Mouse (Mus musculus): ENCODE data around the gene Olfr902. TPM values are rescaled to one million over a fixed set of nuclear protein-coding genes. Genes with fewer than 3 reads are reported as not detected.

The Olfr902 gene
- polyA plus RNA-seq, 2 experiments: not detected

GRCm38 (mm10) chr9:38427026-38427425 is 20.4 kb upstream of the Olfr902 start:
- no peaks in the 10 kb centered on the region for H3K4me1 ChIP-seq (replicated peaks; ENCODE audit: control insufficient read depth in 2 of 2, insufficient read depth in 2 of 2, low read length in 1 of 2)
- no peak overlapping the region for H3K27ac ChIP-seq
- no peak overlapping the region for H3K4me2 ChIP-seq (ENCODE audit: low read depth)
- TF ChIP-seq EP300 (IDR thresholded peaks at IDR 0.05; ENCODE audit: low read depth) (no peak), CTCF (IDR thresholded peaks at IDR 0.05; ENCODE audit: low read depth) (no peak)
- H3K9ac ChIP-seq (replicated peaks): no peak overlapping the region
- 21% methylated on average over 1 of the region's 1 CpGs for WGBS (ENCODE audit: insufficient replicate concordance)
- DNase-seq (ENCODE audit: low read depth in 3 of 3, low spot score in 3 of 3) (no peak), ATAC-seq (ENCODE audit: insufficient read depth) (no peak)
- no peaks in the 10 kb centered on the region for H3K27me3 ChIP-seq (ENCODE audit: control insufficient read depth, insufficient read depth, low read length)
- H3K4me3 ChIP-seq (ENCODE audit: insufficient read depth in 1 of 2, low read depth in 2 of 2, low read length in 2 of 2): no peak overlapping the region
- H3K9me3 ChIP-seq (ENCODE audit: control insufficient read depth, low read length): no peaks in the 10 kb centered on the region
- no peaks in the 10 kb centered on the region for H3K36me3 ChIP-seq (replicated peaks; ENCODE audit: control insufficient read depth, insufficient read depth, low read depth)

GRCm38 (mm10) chr9:38429155-38429554 is 18.3 kb upstream of the Olfr902 start, which contains the start of gene Olfr901:
TSS of gene Olfr901 (plus strand) at chr9:38429455.
- no peaks in the 10 kb centered on the region for H3K9me3 ChIP-seq (ENCODE audit: control insufficient read depth, low read length)
- DNase-seq (ENCODE audit: low read depth in 3 of 3, low spot score in 3 of 3): no peak
- no peaks in the 10 kb centered on the region for H3K4me1 ChIP-seq (replicated peaks; ENCODE audit: control insufficient read depth in 2 of 2, insufficient read depth in 2 of 2, low read length in 1 of 2)
- no peak within 1 kb of the TSS for H3K4me3 ChIP-seq (ENCODE audit: insufficient read depth in 1 of 2, low read depth in 2 of 2, low read length in 2 of 2)
- H3K9ac ChIP-seq (replicated peaks): no peak within 1 kb of the TSS
- H3K4me2 ChIP-seq (ENCODE audit: low read depth): no peak within 1 kb of the TSS
- TF ChIP-seq EP300 (IDR thresholded peaks at IDR 0.05; ENCODE audit: low read depth) (no peak), CTCF (IDR thresholded peaks at IDR 0.05; ENCODE audit: low read depth) (no peak)
- no peak for ATAC-seq (ENCODE audit: insufficient read depth)
- 37% methylated on average over 1 of the region's 1 CpGs for WGBS (ENCODE audit: insufficient replicate concordance)
- H3K27ac ChIP-seq: no peak within 1 kb of the TSS
- no peaks in the 10 kb centered on the region for H3K27me3 ChIP-seq (ENCODE audit: control insufficient read depth, insufficient read depth, low read length)
- H3K36me3 ChIP-seq (replicated peaks; ENCODE audit: control insufficient read depth, insufficient read depth, low read depth): no peaks in the 10 kb centered on the region

- Histone ChIP-seq H3K4me3 (ENCODE audit: insufficient read depth in 1 of 2, low read depth in 2 of 2, low read length in 2 of 2) (no peak within 1 kb of the TSS), H3K4me1 (replicated peaks; ENCODE audit: control insufficient read depth in 2 of 2, insufficient read depth in 2 of 2, low read length in 1 of 2) (no peaks in the 10 kb centered on the region), H3K27me3 (ENCODE audit: control insufficient read depth, insufficient read depth, low read length) (no peaks in the 10 kb centered on the region), H3K36me3 (replicated peaks; ENCODE audit: control insufficient read depth, insufficient read depth, low read depth) (no peaks in the 10 kb centered on the region), H3K9ac (replicated peaks) (no peak within 1 kb of the TSS), H3K27ac (no peak within 1 kb of the TSS), H3K4me2 (ENCODE audit: low read depth) (no peak within 1 kb of the TSS), H3K9me3 (ENCODE audit: control insufficient read depth, low read length) (no peaks in the 10 kb centered on the region)
- DNase-seq (ENCODE audit: low read depth in 3 of 3, low spot score in 3 of 3) (no peak), ATAC-seq (ENCODE audit: insufficient read depth) (no peak)
- no peak for TF ChIP-seq EP300 (IDR thresholded peaks at IDR 0.05; ENCODE audit: low read depth)
- TF ChIP-seq CTCF (IDR thresholded peaks at IDR 0.05; ENCODE audit: low read depth): no peak
These were observed 15.4 kb downstream of the Olfr902 start, which contains the start of gene Olfr904 for GRCm38 (mm10) chr9:38462844-38463243. TSS of gene Olfr904 (plus strand) at chr9:38463144.

GRCm38 (mm10) chr9:38470807-38471206 is 23.4 kb downstream of the Olfr902 start, which contains the start of gene Olfr905:
TSS of gene Olfr905 (plus strand) at chr9:38471107.
- H3K4me2 ChIP-seq (ENCODE audit: low read depth): no peak within 1 kb of the TSS
- no peak within 1 kb of the TSS for H3K4me3 ChIP-seq (ENCODE audit: insufficient read depth in 1 of 2, low read depth in 2 of 2, low read length in 2 of 2)
- H3K27me3 ChIP-seq (ENCODE audit: control insufficient read depth, insufficient read depth, low read length): no peaks in the 10 kb centered on the region
- no peak within 1 kb of the TSS for H3K9ac ChIP-seq (replicated peaks)
- no peaks in the 10 kb centered on the region for H3K4me1 ChIP-seq (replicated peaks; ENCODE audit: control insufficient read depth in 2 of 2, insufficient read depth in 2 of 2, low read length in 1 of 2)
- ATAC-seq (ENCODE audit: insufficient read depth) (no peak), DNase-seq (ENCODE audit: low read depth in 3 of 3, low spot score in 3 of 3) (no peak)
- H3K36me3 ChIP-seq (replicated peaks; ENCODE audit: control insufficient read depth, insufficient read depth, low read depth): no peaks in the 10 kb centered on the region
- no peak within 1 kb of the TSS for H3K27ac ChIP-seq
- no peak for TF ChIP-seq CTCF (IDR thresholded peaks at IDR 0.05; ENCODE audit: low read depth)
- no peaks in the 10 kb centered on the region for H3K9me3 ChIP-seq (ENCODE audit: control insufficient read depth, low read length)

- no peak for TF ChIP-seq EP300 (IDR thresholded peaks at IDR 0.05; ENCODE audit: low read depth)
- TF ChIP-seq CTCF (IDR thresholded peaks at IDR 0.05; ENCODE audit: low read depth): no peak
- no peaks in the 10 kb centered on the region for H3K36me3 ChIP-seq (replicated peaks; ENCODE audit: control insufficient read depth, insufficient read depth, low read depth)
- WGBS (ENCODE audit: insufficient replicate concordance): 54% methylated on average over 3 of the region's 3 CpGs
- no peaks in the 10 kb centered on the region for H3K27me3 ChIP-seq (ENCODE audit: control insufficient read depth, insufficient read depth, low read length)
- no peak within 1 kb of the TSS for H3K4me2 ChIP-seq (ENCODE audit: low read depth)
- H3K4me1 ChIP-seq (replicated peaks; ENCODE audit: control insufficient read depth in 2 of 2, insufficient read depth in 2 of 2, low read length in 1 of 2): no peaks in the 10 kb centered on the region
- DNase-seq (ENCODE audit: low read depth in 3 of 3, low spot score in 3 of 3): no peak
- H3K27ac ChIP-seq: no peak within 1 kb of the TSS
- H3K4me3 ChIP-seq (ENCODE audit: insufficient read depth in 1 of 2, low read depth in 2 of 2, low read length in 2 of 2): no peak within 1 kb of the TSS
- no peak for ATAC-seq (ENCODE audit: insufficient read depth)
- H3K9ac ChIP-seq (replicated peaks): no peak within 1 kb of the TSS
- no peaks in the 10 kb centered on the region for H3K9me3 ChIP-seq (ENCODE audit: control insufficient read depth, low read length)
These were observed 39.3 kb downstream of the Olfr902 start, which contains the start of gene Olfr906 for GRCm38 (mm10) chr9:38486785-38487184. TSS of gene Olfr906 (plus strand) at chr9:38487085.
